Mouse (Mus musculus) kidney, adult 11 months (tissue): ENCODE data around the gene Pigh.

ENCODE experiments used
- DNase-seq: peaks from one replicate; pipeline ENCODE4 v3.0.0; 2022

Gene Pigh

GRCm38 (mm10) chr12:79066431-79066830 is 23.0 kb downstream of the Pigh start:
- DNase-seq = peak; percentile 30

DNA sequence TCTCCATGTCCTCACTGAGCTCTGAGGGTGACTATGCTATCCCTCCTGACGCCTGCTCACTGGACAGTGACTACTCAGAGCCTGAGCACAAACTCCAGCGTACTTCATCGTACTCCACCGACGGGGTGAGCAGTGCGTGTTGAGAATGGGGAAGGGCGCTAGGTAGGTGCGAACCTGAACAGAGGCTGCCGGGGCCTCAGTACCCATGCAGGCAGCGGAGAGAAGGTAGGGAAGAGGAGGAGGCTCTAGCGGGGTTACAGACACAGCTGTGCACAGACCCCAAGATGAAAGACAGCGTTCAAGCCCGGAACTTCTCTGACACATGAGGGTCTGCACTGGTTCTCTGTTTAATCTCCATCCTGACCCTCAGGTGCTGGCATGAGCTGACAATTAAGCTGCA is 25.0 kb downstream of the Pigh start:
- no peak for DNase-seq

- DNase-seq = no peak
Observed at GRCm38 (mm10) chr12:79060766-79061652, 28.4 kb downstream of the Pigh start.

DNA sequence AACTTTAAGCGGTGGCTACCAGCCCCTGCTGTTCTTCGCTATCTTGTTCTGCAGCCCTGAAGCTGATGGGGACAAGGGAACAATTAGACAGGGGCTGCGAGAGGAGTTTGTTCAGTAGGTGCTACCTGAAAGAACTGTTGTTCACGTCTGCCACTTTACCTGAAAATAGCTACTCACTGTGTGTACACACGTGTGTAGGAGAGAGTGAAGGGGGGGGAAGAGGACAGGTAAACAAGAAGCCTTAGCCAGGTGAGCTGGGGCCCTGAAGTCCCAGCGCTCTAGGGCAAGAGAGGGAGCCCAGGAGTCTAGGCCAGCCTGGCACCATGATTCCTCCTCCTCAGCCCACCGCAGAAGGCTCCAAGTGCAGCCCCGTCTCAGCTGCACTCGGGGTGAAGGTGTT is 29.3 kb downstream of the Pigh start:
- no peak for DNase-seq

GRCm38 (mm10) chr12:79059573-79059972 is 29.9 kb downstream of the Pigh start:
- DNase-seq = no peak

DNA sequence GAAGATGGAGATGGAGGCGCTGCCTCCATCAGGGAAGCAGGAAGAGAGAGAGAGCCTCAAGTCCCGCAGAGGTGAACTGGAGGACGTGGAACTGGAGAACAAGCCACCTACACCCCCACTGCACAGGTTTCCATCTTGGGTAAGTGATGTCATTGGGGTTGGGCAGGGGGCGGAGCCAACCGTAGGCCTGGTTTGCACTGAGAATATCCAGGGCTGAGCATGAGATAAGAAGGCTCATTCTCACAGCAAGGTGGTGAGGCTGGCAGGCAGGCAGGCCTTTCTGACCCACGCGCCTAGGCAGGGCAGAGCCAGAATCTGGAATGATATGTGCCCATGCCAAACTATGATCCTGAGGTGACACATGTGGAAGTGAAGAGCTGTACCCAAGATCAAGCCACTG is 34.2 kb downstream of the Pigh start:
- no peak for DNase-seq

GRCm38 (mm10) chr12:79052073-79052472 is 37.4 kb downstream of the Pigh start:
- no peak for DNase-seq

DNA sequence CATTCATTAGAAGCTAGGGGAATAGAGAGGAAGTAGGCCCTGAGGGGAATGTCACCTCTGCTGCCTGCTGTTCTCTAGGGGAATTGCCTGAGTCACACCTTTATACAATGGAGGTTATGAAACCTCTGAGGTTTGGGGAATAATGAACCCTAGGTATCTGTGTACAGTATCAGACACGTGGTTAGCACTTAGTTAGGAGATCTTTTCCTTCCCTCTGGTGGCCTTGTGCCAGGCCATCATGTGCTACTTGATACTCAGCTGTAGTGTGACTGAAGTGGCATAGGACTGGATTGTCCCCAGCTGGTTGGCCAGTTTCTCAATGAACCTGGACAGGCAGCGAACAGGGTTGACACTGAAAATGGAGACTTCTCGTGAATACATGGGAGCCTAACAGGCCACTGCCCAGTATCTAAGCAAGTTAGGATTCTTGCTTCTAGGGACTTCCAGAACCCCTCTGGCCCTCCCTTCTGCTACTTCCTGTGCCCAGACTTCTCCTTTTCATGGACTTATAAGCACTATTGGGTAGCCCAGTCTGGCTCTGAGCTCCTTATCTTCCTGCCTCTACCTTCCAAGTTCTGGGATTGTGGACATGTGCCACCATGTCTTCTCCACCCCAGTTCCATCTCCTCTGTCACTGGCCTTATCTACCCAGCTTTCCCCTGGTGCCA is 38.8 kb downstream of the Pigh start:
- DNase-seq = no peak

- DNase-seq = no peak
Observed at GRCm38 (mm10) chr12:79049807-79050206, 39.6 kb downstream of the Pigh start.

DNA sequence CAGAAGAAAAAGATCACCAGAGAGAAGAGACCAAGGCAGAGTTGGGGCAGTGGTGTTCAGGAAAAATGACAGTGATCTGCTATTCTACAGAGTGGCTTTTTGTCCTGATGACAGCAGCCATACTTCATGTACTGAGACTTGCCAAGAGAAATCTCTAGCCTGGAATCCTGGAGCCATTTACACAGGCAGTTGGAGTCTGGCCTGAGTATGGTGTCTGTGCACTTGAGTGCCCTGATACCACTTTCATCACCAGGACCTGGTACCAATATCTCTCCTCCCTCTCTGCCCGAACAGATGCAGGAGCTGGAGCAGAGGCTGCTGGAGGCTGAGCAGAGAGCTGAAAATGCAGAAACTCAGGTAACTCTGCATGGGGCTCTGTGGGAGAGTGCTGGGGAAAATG is 40.6 kb downstream of the Pigh start:
- DNase-seq = no peak

GRCm38 (mm10) chr12:79047203-79047602 is 42.2 kb downstream of the Pigh start:
- DNase-seq = no peak

DNA sequence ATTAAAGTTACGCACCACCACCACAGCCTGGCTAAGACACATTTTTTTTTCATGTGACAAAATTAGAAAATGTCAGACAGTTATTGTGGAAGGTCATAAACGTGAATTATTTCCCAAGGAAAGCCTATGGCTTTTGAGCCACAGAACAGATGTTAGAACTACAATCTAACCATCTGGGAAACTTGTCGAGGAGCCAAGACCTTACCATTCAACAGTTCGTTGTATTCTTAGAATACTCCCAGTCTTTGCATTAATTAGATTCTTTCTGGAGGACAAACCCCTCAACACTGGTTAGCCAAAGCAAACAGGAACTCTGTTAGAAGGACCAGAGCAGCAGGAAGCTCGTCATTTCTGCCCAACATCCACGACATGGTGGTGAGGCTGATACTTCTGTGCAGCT is 43.3 kb downstream of the Pigh start:
- DNase-seq = no peak

- no peak for DNase-seq
Observed at GRCm38 (mm10) chr12:79044668-79045067, 44.8 kb downstream of the Pigh start.

DNA sequence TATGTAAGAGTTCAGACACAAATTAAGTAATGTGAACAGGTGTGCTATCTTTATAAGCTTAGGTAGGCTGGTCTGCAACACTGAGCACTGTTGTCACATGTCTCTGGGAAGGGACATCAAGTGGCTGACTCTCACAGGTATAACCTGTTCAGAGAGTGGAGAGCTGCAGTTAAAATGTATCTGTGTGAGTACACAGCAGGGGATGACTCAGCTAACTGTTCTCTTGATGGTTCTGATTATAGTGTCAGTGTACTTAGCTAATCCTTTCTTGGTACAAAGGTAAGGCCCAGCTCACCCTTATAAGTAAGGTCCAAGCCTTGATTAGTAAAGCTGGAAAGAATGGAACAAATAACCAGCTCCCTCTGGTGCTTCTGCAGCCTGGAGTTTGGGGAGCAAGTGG is 48.0 kb downstream of the Pigh start:
- DNase-seq = no peak

DNA sequence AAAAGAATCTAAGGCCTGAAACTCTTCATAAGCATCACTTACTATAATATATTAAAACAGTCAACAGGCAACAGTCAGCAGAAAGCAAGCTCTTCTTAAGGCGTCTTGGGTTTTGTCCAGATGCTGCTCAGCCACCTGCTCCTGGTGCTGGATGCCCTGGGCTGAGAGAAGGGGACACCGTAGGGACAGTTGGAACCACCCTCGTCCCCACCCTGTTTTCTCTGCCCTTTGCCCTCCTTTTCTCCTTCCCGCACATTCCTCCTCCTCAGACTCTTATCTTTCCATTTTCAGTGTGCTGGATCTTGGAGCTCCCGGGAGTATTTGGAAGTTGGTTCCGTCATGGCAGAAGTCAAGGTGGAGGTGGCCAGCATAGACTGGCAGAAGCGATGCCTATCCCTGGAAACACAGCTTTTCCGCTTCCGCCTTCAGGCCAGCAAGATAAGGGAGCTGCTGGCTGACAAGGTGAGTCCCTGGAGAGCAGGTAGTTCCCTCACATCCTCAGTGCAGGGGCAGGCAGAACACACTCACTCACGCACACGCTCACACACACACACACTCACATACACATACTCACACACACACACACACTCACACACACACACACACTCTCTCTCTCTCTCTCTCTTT is 49.1 kb downstream of the Pigh start:
- DNase-seq = no peak

GRCm38 (mm10) chr12:79039708-79040107 is 49.7 kb downstream of the Pigh start:
- DNase-seq = no peak

DNA sequence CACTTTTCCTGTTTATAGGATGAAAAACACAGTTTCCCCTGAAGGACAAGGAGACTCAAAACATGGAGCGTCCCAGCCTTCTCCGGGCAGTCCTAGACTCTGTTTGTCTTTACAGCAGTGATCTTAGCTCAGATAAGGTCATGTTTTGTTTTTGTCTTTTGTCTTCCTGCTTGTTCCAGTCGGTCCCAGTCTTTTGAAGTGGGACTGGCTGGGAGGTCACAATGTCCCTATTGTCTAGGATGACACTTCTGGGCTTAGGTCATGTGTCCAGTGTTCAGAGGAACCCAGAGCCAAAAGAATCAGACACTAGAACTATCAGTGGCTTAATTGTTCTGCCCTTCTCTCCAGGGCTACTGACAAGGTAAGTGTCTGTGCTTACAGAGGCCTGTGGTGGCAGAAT is 54.1 kb downstream of the Pigh start:
- DNase-seq = no peak

- DNase-seq = no peak
Observed at GRCm38 (mm10) chr12:79034331-79034730, 55.1 kb downstream of the Pigh start.
